Mouse (Mus musculus) left cerebral cortex, postnatal 36 days (tissue): ENCODE measurements around the gene Acap1. TPM values are rescaled to one million over a fixed set of nuclear protein-coding genes. Genes with fewer than 3 reads are reported as not detected.

ENCODE experiments used
- DNase-seq, 2 experiments: peaks; one replicate each; pipeline ENCODE4 v3.0.0; 2021 to 2022; ENCODE audit warnings: low spot score in 2 of 2, mixed read lengths in 1 of 2
- intact Hi-C: fragments of 180-260 bp; cut with DNase I; formaldehyde crosslinking; loops from one replicate; pipeline ENCODE4 v1.15.1; 2025
- total RNA-seq, 2 experiments: library from RNA; stranded (reverse); gene quantifications; 2 replicates each; pipeline ENCODE4 v1.2.3; 2021

The Acap1 gene
- total RNA-seq, 2 experiments from 2014 or later = 0.27 TPM; not detected in 1

DNA sequence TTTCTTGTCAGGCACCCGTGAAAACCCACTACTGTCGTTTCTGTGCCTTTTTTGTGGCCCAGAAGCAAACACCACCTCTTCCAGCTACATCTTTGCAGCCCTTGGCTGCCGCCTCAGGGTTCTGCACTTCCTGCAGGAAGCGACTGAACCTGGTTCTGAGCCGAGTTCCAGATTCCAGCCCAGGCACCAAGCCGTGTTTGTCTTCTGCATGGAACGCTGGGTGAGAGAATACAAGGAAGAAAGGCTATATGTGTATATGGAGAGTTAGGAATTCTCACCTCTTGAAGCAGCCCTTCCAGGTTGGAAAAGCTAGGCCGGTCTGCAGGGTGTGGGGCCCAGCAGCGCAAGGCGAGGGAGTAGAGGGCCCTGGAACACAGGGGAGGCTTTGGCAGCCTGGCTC is 40.7 kb downstream of the Acap1 start:
- intact Hi-C loops = no loop called here
- DNase-seq = no peak

DNA sequence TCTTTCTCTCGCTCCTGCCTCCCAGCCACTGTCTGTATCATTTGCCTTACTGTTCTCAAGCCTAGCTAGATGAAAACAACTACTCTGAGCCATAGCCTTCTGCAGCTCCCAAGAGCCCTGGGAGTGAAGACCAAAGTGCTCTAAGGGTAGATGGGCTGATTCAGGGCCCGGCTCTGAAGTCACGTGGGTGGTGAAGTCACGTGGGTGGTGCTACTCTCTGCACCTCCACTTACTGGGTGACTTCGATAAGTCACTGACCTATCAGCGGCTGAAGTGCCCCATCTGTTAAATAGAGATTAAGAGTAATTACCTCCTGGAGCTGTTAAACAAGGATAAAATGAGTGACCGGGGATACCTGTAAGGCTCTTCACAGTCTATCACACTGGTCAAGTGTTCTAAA is 41.3 kb downstream of the Acap1 start:
- intact Hi-C loops = no loop called here

DNA sequence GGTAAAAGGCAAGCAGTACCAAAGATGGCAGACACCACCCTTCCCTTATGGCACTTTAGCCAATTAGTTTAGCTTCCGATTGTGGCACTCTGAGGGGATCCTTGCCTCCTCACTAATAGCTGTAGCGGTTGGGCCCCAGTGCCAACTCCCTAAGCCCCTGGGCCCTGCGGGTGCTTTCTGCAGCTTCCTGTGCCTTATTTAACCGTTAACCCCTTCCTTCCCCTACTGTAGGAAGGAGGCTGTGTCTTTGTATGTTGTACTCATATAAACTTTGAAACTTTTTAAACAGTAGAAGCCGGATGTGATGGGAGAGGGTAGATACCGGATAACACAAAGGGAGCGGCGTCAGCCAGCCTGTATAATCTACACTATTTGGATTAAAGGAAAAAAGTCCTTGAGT is 44.6 kb downstream of the Acap1 start:
- intact Hi-C loops = no loop called here
- no peak for DNase-seq

More for the DNA sequence above, 41.3 kb downstream of the Acap1 start:
- no peak for DNase-seq

DNA sequence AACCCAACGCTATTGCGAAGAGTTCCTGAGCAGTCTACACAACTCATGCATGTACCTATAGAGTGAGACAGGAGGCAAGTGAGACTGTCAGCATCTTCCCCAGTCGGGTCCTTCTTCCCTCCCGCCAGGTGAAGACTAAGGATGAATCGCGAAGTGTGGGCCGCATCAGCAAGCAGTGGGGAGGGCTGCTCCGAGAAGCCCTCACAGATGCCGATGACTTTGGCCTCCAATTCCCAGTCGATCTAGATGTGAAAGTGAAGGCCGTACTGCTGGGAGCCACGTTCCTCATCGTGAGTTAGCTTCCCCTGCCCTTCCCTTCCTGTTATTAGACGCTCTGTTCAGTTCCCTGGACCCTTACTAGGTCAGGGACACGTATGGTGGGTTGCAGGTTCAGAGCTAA is 45.5 kb downstream of the Acap1 start:
- intact Hi-C loops = no loop called here
- no peak for DNase-seq

DNA sequence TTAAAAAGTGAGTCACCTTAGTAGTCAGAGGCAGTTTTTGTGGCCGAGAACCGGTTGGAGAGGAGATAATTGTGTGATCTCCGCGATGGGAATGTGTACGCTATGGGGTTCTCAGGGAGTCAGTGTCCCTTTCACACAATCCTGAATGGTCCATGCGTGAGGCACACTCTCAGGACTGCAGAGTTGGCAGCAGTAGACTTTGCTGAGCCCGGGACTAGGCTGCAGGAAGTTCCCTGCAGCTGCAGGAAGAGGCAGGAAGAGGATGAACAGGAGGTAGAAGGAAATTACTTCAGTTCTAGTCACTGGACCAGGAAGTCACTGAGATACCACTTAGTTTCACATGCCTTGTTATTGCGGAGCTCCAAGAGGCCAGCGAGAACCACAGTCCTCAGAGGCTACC is 46.2 kb downstream of the Acap1 start:
- intact Hi-C loops = no loop called here
- DNase-seq = no peak

DNA sequence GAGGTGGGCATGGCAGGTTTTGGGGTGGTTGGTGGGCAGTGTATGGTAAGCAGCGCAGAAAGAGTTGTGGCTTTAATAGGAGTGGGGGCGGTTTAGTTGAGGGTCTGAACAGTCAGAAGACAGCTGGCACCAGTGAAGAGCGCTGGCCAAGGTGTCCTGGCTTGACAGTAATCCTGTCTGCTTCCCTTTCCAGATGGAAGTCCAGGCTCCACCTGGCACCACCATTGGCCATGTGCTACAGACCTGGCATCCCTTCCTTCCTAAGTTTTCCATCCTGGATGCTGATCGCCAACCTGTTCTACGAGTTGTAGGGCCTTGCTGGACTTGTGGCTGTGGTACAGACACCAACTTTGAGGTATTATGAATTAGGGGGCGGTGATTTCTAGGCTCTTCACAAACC is 47.3 kb downstream of the Acap1 start:
- intact Hi-C loops = no loop called here
- DNase-seq = no peak

GRCm38 (mm10) chr11:69846738-69847688 is 48.3 kb downstream of the Acap1 start:
- no peak for DNase-seq
- intact Hi-C loops = no loop called here

DNA sequence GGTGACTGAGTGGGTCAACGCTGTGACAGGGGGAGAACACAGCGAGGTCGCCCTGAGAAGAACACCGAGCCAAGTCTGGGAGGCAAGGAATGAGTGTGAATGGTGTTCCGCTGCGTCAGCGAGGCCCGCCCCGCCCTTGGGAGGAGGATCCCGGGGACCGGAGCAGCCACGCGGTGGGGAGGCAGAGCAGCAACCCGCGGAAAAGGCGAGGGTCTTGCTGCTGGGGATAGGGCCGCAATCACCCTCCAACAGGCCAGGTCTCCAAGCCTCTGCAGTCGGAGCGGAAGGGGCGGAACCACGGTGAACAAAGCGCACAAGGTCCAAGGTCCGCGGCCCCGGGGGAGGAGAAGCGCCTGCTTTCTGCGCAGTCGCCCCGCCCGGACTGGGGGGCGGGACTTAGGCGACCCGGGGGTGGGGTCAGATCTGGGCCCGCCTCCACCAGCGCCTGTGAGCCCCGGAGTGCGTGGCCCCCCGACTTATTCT is 49.1 kb downstream of the Acap1 start, which contains the start of gene Plscr3:
Plscr3 (plus strand) TSS at position 179 of the 483 bp plus-strand sequence.
- intact Hi-C loops = no loop called here

GRCm38 (mm10) chr11:69838714-69839104 is 56.6 kb downstream of the Acap1 start:
- intact Hi-C loops = loop anchor here (5.0 kb wide), 1 partner anchor 64 kb away; the partner anchor contains the start of genes 2810408A11Rik and Neurl4
- no peak for DNase-seq

More for the DNA sequence above, 49.1 kb downstream of the Acap1 start, which contains the start of gene Plscr3:
- DNase-seq = peak; percentile 87 to 88

DNA sequence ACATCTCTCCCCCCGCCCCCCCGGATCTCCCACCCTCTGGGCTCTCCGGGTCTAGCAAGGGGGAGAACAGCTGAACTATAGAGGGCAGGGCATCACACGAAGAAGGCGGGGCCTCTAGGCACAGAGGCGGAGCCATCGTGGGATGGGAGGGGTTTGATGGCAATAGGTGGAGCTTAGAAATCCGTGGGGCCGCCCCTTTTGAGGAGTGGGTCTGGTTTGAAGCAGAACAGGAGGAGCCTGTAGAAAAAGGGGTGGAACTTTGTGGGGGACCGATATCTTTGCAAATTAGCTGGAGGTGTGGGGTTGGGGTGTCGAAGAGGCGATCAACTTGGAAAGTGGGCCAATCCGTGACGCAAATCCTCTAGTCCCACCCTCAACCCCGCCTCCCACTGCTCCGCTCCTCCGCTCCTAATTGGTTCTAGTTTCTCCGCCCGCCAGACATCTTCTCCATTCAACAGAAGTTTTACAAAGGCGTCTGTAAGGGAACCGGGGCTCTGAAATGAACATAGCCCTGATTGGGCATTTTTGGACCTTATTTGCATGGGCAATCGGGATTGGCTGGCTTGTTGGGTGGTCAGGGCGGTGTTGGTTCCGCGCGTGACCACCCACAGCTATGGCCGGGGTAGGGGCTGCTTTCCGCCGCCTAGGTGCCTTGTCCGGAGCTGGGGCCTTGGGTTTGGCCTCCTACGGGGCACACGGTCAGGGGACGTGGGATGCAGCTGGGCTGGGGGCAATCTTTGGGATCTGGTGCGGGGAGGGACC is 57.2 kb downstream of the Acap1 start, which contains the start of gene Tmem256:
Tmem256 (plus strand) TSS at position 563 of the 762 bp plus-strand sequence.
- DNase-seq = peak; percentile 95 to 96
- intact Hi-C loops = loop anchor here (2.0 to 5.0 kb wide), 3 partner anchors 35 to 79 kb away; partner anchors contain the start of genes 2810408A11Rik, Neurl4 and Polr2a

GRCm38 (mm10) chr11:69837604-69837951 is 57.8 kb downstream of the Acap1 start, which contains the start of gene Nlgn2:
Gene Nlgn2 (minus strand): TSS chr11:69837784.
- intact Hi-C loops = loop anchor here (2.0 to 5.0 kb wide), 3 partner anchors 35 to 79 kb away; partner anchors contain the start of genes 2810408A11Rik, Neurl4 and Polr2a
- DNase-seq = peak in 1 of 2 experiments; percentile 93

- peak in 1 of 2 experiments; percentile 52 for DNase-seq
- intact Hi-C loops = loop anchor here (2.0 to 5.0 kb wide), 3 partner anchors 34 to 78 kb away; partner anchors contain the start of genes 2810408A11Rik, Neurl4 and Polr2a
Measured at GRCm38 (mm10) chr11:69836703-69837576, 58.4 kb downstream of the Acap1 start.

DNA sequence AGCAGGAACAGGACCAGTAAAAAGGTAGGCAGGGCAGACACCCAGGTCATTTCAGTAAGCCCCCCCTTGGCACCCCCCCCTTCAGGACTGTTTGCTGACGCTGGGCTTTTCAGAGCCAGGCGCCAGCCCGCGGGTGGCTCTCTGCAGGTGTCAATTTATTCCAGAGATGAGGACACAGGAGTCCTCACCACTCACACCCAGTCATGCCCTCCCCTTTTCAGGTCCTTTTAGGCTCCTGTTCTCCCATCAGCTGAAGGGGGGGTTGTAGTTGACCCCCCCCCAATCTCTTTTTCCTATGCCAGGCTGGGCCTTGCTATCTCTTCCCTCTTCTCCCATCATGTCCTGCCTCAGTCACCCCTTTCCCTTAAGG is 59.4 kb downstream of the Acap1 start:
- no peak for DNase-seq
- intact Hi-C loops = loop anchor here (2.0 to 5.0 kb wide), 3 partner anchors 33 to 77 kb away; partner anchors contain the start of genes 2810408A11Rik, Neurl4 and Polr2a

- intact Hi-C loops = loop anchor here (5.0 kb wide), 1 partner anchor 67 kb away; the partner anchor contains the start of genes 2810408A11Rik and Neurl4
- no peak for DNase-seq
Measured at GRCm38 (mm10) chr11:69835326-69835965, 59.9 kb downstream of the Acap1 start.

DNA sequence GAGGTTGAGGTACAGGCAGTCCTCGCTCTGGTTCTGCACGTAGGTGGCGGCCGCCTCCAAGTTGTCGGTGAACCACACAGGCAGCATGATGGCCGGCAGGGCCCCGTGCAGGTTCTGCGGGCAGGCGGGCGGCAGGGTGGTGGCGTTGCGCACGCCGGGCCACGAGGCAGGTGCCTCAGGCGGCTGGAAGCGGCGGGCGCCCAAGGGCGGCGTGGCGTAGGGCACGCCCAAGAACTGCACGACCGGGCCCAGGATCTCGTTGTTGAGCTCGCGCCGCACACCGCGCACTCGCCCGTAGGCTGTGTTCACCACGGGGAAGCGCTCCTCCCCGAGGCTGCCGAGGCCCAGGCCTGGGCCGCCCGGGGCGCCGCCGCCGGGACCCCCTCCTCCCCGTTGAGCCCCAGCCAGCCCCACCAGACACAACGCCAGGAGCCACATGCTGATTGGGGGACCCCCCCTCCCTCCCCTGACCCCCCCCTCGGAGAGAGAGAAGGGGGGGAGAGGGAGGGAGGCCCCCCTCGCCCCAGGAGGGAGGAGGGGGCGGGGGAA is 61.3 kb downstream of the Acap1 start:
- DNase-seq = peak in 1 of 2 experiments; percentile 46

GRCm38 (mm10) chr11:69833554-69833953 is 61.8 kb downstream of the Acap1 start:
- no peak for DNase-seq
- intact Hi-C loops = no loop called here

More for the DNA sequence above, 61.3 kb downstream of the Acap1 start:
- intact Hi-C loops = no loop called here
